Mouse (Mus musculus): ENCODE results near the gene Krt42. TPM values are rescaled to one million over a fixed set of nuclear protein-coding genes. Genes with fewer than 3 reads are reported as not detected.
"Not testable (repeated sequence)": the region's sequence is repeated elsewhere in the genome, so short reads cannot be mapped to it uniquely, and the experiment has no call there.

Gene Krt42
- total RNA-seq, 4 experiments from 2014 or later, result not detected

- DNase-seq (ENCODE audit: low spot score in 2 of 2), result peak; percentile 47 to 84
Measured at GRCm38 (mm10) chr11:100281596-100282544, 12.2 kb upstream of the Krt42 start.

GRCm38 (mm10) chr11:100278759-100279158, 9.1 kb upstream of the Krt42 start:
- DNase-seq (ENCODE audit: low spot score in 2 of 2), result no peak

- no peak for DNase-seq (ENCODE audit: low spot score in 2 of 2)
Measured at GRCm38 (mm10) chr11:100277726-100278480, 8.2 kb upstream of the Krt42 start.

- no peak for DNase-seq (ENCODE audit: low spot score in 2 of 2)
Measured at GRCm38 (mm10) chr11:100275466-100275865, 5.8 kb upstream of the Krt42 start.

GRCm38 (mm10) chr11:100274719-100275118, 5.0 kb upstream of the Krt42 start:
- no peak for DNase-seq (ENCODE audit: low spot score in 2 of 2)

- DNase-seq (ENCODE audit: low spot score in 2 of 2), result no peak
Measured at GRCm38 (mm10) chr11:100271878-100272277, 2.2 kb upstream of the Krt42 start.

GRCm38 (mm10) chr11:100262058-100262980, 7.4 kb downstream of the Krt42 start:
- no peak for DNase-seq (ENCODE audit: low spot score in 2 of 2)

- DNase-seq (ENCODE audit: low spot score in 2 of 2), result no peak
Measured at GRCm38 (mm10) chr11:100261235-100261605, 8.5 kb downstream of the Krt42 start.

- DNase-seq (ENCODE audit: low spot score in 2 of 2), result no peak
Measured at GRCm38 (mm10) chr11:100260514-100261234, 9.0 kb downstream of the Krt42 start, which contains the start of gene Krt17. Krt17 (minus strand) TSS chr11:100261029.

GRCm38 (mm10) chr11:100259079-100259478, 10.6 kb downstream of the Krt42 start:
- DNase-seq (ENCODE audit: low spot score in 2 of 2), result no peak

- no peak for DNase-seq (ENCODE audit: low spot score in 2 of 2)
Measured at GRCm38 (mm10) chr11:100257967-100258366, 11.7 kb downstream of the Krt42 start.

- DNase-seq (ENCODE audit: low spot score in 2 of 2), result no peak
Measured at GRCm38 (mm10) chr11:100255514-100255913, 14.2 kb downstream of the Krt42 start.

- DNase-seq (ENCODE audit: low spot score in 2 of 2), result no peak
Measured at GRCm38 (mm10) chr11:100254360-100255090, 15.1 kb downstream of the Krt42 start.

GRCm38 (mm10) chr11:100248852-100249465, 20.7 kb downstream of the Krt42 start, which contains the start of gene Krt16:
Krt16 (minus strand) TSS chr11:100248902.
- DNase-seq (ENCODE audit: low spot score in 2 of 2), result no peak

GRCm38 (mm10) chr11:100246471-100246870, 23.2 kb downstream of the Krt42 start:
- DNase-seq (ENCODE audit: low spot score in 2 of 2), result not testable (repeated sequence)

- not testable (repeated sequence) for DNase-seq (ENCODE audit: low spot score in 2 of 2)
Measured at GRCm38 (mm10) chr11:100240272-100240671, 29.4 kb downstream of the Krt42 start.

GRCm38 (mm10) chr11:100221741-100222140, 47.9 kb downstream of the Krt42 start:
- no peak for DNase-seq (ENCODE audit: low spot score in 2 of 2)

GRCm38 (mm10) chr11:100219304-100219703, 50.4 kb downstream of the Krt42 start:
- DNase-seq (ENCODE audit: low spot score in 2 of 2), result no peak
